Mouse (Mus musculus) R1 (cell line): ENCODE data around the gene Sbds.

ENCODE experiments used
- DNase-seq: peaks from one replicate; pipeline ENCODE4 v3.0.0-alpha.2; 2018; ENCODE audit warnings: low read depth, low spot score

The Sbds gene

DNA sequence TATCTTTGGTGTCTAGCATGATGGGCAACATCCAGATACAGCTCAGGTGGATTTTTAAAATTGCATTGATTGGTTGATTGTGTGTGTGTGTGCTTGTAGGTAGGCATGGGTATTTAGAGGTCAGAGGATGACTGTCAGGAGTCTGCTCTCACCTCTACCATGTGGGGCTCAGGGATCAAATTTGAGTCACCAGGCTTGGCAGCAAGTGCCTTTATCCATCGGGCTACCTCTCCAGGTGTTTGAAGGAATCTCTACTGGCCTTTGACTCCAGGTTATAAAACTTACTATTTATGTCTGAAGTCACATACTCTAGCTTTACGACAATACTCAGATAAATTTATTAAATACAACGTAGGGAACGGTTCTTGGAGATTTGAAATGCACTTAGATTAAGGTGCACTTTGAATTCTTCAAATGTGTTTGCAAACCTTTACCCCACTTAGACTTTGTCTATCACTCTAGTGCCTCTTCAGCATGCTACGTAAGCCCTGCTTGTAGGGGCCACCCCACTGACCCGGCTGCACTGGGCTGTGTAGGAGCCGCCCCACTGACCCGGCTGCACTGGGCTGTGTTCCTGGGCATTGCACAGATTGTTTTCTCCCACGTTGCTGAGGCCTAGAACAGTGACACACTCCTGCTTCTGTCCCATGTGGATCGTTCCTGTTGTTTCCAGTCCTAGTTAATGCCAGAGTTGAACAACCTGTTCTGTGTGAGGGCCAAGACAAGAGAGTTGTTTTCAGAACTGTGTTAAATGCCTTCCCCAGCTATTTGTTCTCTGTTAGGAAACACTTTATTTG lies 54.9 kb downstream of the Sbds start:
- no peak for DNase-seq

DNA sequence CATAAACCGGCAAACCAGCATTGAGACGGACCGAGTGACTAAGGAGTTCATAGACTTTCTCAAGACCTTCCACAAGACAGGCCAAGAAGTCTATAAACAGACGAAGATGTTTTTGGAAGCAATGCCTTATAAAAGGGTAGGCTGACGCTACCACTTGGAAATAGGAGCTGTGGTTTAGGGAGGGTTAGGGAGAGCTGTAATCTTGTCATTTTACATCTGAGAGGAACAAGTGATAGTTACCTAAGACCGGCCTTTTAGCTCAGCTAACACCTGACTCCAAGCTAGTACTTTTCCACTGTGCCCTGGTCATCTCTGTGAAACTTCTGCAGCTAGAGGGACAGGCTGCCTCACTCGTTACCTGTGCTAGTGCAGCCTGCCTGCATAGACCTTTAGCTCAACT lies 57.3 kb downstream of the Sbds start:
- DNase-seq: no peak

DNA sequence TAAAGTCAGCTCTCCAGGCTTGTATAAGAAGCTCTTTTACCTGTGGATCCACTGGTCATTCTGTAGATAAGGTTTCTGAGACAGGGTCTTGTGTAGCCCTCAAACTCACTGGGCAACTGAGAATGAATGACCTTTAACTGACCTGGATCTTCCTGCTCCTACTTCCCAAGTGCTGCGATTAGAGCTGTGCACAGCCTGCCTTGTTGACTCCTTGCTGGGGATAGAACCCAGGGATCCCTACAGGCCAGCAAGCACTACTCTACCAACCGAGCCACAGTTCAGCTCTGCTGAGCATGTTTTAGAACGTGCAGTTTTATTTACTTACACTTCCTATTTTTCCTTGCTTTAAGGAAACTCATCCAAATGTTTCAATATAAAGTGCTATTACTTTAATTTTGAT lies 57.9 kb downstream of the Sbds start:
- DNase-seq: no peak

DNA sequence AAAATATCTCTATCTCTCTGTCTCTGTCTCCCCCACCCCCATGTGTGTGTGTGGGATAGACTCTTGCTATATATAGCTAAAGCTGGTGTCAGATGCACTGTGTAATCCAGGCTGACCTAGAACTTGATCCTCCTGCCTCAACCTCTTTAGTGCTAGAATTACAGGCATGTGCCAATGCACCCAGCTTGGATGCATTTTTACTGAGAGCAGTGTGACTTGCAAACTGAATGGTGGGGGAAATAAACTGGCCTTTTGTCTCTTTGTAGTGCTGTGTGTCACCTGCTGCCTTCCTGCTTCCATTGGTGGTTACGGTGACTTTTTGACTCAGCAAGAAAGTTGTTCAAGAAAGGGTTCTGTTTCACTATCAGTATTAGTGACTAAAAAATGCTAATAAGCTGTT lies 59.0 kb downstream of the Sbds start:
- DNase-seq: no peak
